Mouse (Mus musculus): ENCODE data around the gene Fzd7. TPM values are rescaled to one million over a fixed set of nuclear protein-coding genes. Genes with fewer than 3 reads are reported as not detected.

Fzd7 gene
- polyA plus RNA-seq, 1 experiment from 2014 or later = 8.6 TPM

GRCm38 (mm10) chr1:59475618-59476017 lies 6.6 kb upstream of the Fzd7 start:
- no peaks in the 10 kb centered on the region for H3K9me3 ChIP-seq (replicated peaks)
- no peak overlapping the region for H3K27ac ChIP-seq (replicated peaks)
- no peaks in the 10 kb centered on the region for H3K36me3 ChIP-seq
- H3K27me3 ChIP-seq (ENCODE audit: low read depth, poor library complexity, severe bottlenecking) = peaks cover 89% of the 10 kb centered on the region
- no peak overlapping the region for H3K4me3 ChIP-seq
- WGBS = 49% methylated on average over 2 of the region's 2 CpGs
- DNase-seq (ENCODE audit: low spot score) = no peak
- H3K4me1 ChIP-seq = peaks cover 37% of the 10 kb centered on the region

DNA sequence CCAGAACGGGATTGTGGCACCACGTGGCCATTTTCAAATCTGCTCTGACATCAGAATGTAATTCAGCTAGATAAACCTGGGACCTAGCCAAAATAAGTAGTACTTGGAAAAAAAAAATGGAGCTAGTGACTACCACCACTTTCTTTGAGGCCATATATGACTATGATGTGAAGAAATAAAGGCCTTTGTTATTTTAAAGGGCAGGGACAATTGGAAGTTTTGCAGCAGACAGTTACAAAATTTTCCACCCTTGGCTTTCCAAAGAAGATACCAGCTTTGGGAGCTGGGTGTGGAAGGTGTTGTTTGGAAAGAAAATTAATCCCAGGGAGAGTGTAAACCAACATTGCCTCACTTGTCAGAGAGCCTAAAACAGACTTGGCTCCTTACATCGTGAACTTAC lies 3.3 kb upstream of the Fzd7 start:
- H3K27me3 ChIP-seq (ENCODE audit: low read depth, poor library complexity, severe bottlenecking) = peaks cover 67% of the 10 kb centered on the region
- 86% methylated on average over 3 of the region's 3 CpGs for WGBS
- H3K27ac ChIP-seq (replicated peaks) = no peak overlapping the region
- DNase-seq (ENCODE audit: low spot score) = no peak
- no peak overlapping the region for H3K4me3 ChIP-seq
- peaks cover 38% of the 10 kb centered on the region for H3K4me1 ChIP-seq
- no peaks in the 10 kb centered on the region for H3K9me3 ChIP-seq (replicated peaks)
- no peaks in the 10 kb centered on the region for H3K36me3 ChIP-seq

DNA sequence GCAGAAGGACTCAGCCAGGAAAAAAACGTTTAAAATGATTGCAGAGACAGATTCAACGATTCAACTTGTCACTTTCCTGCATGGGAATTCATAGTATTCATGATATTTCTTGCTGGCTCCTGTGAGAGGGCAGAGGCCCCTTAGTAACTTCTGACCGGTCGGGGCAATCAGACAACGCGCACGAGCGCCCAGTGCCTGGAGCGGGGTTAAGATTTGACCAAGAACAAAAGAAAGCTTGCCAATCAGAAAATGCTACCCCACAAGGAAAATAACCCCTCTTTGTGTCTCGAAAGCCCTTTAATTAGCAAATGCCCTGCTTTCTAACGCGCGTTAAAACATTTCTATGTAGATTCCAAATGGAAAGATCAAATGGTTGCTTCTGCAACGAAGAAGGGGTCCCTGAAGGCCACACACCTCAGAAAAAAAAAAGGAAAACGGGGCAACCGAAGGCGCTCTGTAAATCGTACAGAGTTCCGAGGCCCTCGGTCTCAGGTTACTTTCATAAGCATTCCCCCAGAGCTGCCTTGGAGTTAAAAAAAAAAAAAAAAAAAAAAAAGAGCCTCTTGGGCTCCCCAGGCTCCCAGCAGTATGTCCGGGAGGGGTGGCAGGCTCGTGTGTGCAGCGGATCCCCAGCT lies 1.3 kb upstream of the Fzd7 start:
- H3K27me3 ChIP-seq (ENCODE audit: low read depth, poor library complexity, severe bottlenecking) = peaks cover 61% of the 10 kb centered on the region
- no peaks in the 10 kb centered on the region for H3K9me3 ChIP-seq (replicated peaks)
- peaks cover 6% of the 10 kb centered on the region for H3K36me3 ChIP-seq
- DNase-seq (ENCODE audit: low spot score) = peak; percentile 49
- peaks cover 55% of the 10 kb centered on the region for H3K4me1 ChIP-seq
- H3K4me3 ChIP-seq = peak overlapping the region; percentile 93
- under 1% methylated on average over 23 of the region's 23 CpGs for WGBS
- H3K27ac ChIP-seq (replicated peaks) = peak overlapping the region; percentile 92

DNA sequence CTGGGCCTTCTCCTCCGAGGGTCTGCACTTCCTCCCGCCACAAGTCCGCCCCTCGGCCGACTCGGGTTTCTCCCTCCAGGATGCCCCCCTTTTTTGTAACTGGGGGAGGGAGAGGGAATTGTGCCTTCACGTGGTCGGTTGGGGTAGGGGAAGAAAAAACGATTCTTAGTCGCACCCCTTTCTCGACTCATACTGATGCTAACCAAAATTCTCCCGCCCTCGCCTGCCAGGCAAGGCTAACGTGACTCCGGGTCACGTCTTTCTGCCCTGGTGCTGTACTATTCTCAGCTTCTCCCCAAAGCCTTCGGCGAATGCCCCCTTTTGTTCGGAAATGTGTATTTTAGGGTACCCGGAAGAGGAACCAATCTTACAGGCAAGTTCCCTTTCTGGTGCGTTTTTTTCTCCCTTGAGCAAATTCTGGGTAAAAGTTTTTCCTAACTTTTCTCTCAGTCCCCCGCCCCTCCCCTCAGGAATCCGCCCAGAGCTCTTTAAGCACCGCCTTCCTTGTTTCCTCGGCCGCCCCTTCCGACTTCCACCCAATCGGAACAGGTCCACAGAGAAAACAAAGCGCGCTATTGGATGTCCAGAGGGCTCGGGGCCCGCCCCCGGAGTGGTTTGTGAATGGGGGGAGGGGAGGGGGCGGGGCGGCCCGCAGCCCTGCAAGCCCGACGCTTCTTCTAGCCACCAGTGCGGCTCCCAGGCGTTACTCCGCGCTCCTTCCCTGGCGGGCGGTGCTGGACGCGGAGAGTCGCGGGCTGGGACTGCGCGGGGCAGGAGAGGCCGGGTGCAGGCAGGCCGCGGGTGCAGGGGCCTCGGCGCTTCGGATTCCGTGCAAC lies 550 bp upstream of the Fzd7 start:
- H3K36me3 ChIP-seq = peaks cover 6% of the 10 kb centered on the region

GRCm38 (mm10) chr1:59482696-59483520 lies 684 bp downstream of the Fzd7 start:
- under 1% methylated on average over 87 of the region's 88 CpGs for WGBS
- DNase-seq (ENCODE audit: low spot score) = peak; percentile 65
- Histone ChIP-seq H3K9me3 (replicated peaks) (no peaks in the 10 kb centered on the region), H3K4me1 (peaks cover 75% of the 10 kb centered on the region), H3K4me3 (peak overlapping the region; percentile 93), H3K27ac (replicated peaks) (peak overlapping the region; percentile 92), H3K27me3 (ENCODE audit: low read depth, poor library complexity, severe bottlenecking) (peaks cover 41% of the 10 kb centered on the region), H3K36me3 (peaks cover 6% of the 10 kb centered on the region)

More for the DNA sequence above, 550 bp upstream of the Fzd7 start:
- Histone ChIP-seq H3K9me3 (replicated peaks) (no peaks in the 10 kb centered on the region), H3K27me3 (ENCODE audit: low read depth, poor library complexity, severe bottlenecking) (peaks cover 54% of the 10 kb centered on the region), H3K4me1 (peaks cover 62% of the 10 kb centered on the region), H3K4me3 (peak overlapping the region; percentile 93), H3K27ac (replicated peaks) (peak overlapping the region; percentile 92)
- peak; percentile 97 for DNase-seq (ENCODE audit: low spot score)
- under 1% methylated on average over 57 of the region's 57 CpGs for WGBS

DNA sequence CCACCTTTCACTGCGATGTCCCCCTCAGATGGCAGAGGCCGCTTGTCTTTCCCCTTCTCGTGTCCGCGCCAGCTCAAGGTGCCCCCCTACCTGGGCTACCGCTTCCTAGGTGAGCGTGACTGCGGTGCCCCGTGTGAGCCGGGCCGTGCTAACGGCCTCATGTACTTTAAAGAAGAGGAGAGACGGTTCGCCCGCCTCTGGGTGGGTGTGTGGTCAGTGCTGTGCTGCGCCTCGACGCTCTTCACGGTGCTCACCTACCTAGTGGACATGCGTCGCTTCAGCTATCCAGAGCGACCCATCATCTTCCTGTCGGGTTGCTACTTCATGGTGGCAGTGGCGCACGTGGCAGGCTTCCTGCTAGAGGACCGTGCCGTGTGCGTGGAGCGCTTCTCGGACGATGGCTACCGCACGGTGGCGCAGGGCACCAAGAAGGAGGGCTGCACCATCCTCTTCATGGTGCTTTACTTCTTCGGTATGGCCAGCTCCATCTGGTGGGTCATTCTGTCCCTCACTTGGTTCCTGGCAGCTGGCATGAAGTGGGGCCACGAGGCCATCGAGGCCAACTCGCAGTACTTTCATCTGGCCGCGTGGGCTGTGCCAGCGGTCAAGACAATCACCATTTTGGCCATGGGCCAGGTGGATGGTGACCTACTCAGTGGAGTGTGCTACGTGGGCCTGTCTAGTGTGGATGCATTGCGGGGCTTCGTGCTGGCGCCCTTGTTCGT lies 1.5 kb downstream of the Fzd7 start:
- WGBS = under 1% methylated on average over 46 of the region's 46 CpGs
- Histone ChIP-seq H3K36me3 (peaks cover 6% of the 10 kb centered on the region), H3K9me3 (replicated peaks) (no peaks in the 10 kb centered on the region), H3K4me3 (peak overlapping the region; percentile 93), H3K4me1 (peaks cover 83% of the 10 kb centered on the region), H3K27ac (replicated peaks) (peak overlapping the region; percentile 92), H3K27me3 (ENCODE audit: low read depth, poor library complexity, severe bottlenecking) (peaks cover 34% of the 10 kb centered on the region)
- DNase-seq (ENCODE audit: low spot score) = peak; percentile 83

GRCm38 (mm10) chr1:59484314-59484713 lies 2.1 kb downstream of the Fzd7 start:
- DNase-seq (ENCODE audit: low spot score) = peak; percentile 59
- H3K27ac ChIP-seq (replicated peaks) = peak overlapping the region; percentile 92
- H3K36me3 ChIP-seq = peaks cover 10% of the 10 kb centered on the region
- H3K4me1 ChIP-seq = peaks cover 89% of the 10 kb centered on the region
- 4% methylated on average over 21 of the region's 21 CpGs for WGBS
- no peaks in the 10 kb centered on the region for H3K9me3 ChIP-seq (replicated peaks)
- peak overlapping the region; percentile 93 for H3K4me3 ChIP-seq
- H3K27me3 ChIP-seq (ENCODE audit: low read depth, poor library complexity, severe bottlenecking) = peaks cover 27% of the 10 kb centered on the region

GRCm38 (mm10) chr1:59484791-59485785 lies 2.9 kb downstream of the Fzd7 start:
- Histone ChIP-seq H3K9me3 (replicated peaks) (no peaks in the 10 kb centered on the region), H3K4me1 (peaks cover 83% of the 10 kb centered on the region), H3K36me3 (peaks cover 13% of the 10 kb centered on the region), H3K4me3 (peak overlapping the region; percentile 93), H3K27me3 (ENCODE audit: low read depth, poor library complexity, severe bottlenecking) (peaks cover 20% of the 10 kb centered on the region), H3K27ac (replicated peaks) (peak overlapping the region; percentile 92)
- peak; percentile 87 for DNase-seq (ENCODE audit: low spot score)
- under 1% methylated on average over 16 of the region's 16 CpGs for WGBS

DNA sequence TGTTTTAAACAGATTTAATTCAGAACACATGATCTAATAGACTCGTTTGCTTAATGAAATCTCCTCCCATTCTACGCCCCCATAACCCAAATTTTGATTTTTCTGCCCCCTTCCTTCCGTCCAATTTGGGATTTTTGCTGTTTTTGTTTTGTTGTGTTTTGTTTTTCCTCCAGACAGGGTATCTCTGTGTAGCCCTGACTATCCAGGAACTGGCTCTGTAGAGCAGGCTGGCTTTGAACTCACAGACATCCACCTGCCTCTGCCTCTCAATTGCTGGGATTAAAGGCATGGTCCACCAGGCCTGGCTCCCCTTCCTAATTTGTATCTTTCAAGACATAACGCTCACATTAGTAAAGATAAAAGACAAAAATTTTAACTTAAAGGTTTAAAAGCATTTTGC lies 3.6 kb downstream of the Fzd7 start:
- DNase-seq (ENCODE audit: low spot score) = no peak
- Histone ChIP-seq H3K4me1 (peaks cover 76% of the 10 kb centered on the region), H3K9me3 (replicated peaks) (no peaks in the 10 kb centered on the region), H3K27me3 (ENCODE audit: low read depth, poor library complexity, severe bottlenecking) (peaks cover 16% of the 10 kb centered on the region), H3K27ac (replicated peaks) (peak overlapping the region; percentile 92), H3K4me3 (peak overlapping the region; percentile 93), H3K36me3 (peaks cover 17% of the 10 kb centered on the region)
- WGBS = 23% methylated on average over 4 of the region's 4 CpGs

DNA sequence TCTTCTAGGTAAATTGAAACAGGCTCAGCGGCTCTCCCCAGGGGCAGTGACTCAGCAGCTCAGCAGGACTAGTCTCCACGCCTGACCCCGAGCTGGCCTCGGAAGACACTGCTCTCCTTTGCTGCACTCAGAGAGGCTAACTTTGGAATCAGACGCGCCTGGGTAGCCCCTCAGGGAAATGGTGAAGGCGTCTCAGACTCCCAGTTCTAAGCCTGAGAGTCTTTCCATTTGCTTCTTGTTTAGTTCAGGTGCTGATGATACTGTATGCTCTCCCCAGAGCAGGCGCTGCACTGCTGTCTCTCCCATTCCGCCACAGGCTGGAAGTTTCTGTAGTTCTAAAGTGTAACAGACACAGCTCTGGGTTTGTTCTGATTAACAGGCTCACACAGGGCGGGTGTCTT lies 5.4 kb downstream of the Fzd7 start:
- Histone ChIP-seq H3K27me3 (ENCODE audit: low read depth, poor library complexity, severe bottlenecking) (peaks cover 22% of the 10 kb centered on the region), H3K9me3 (replicated peaks) (no peaks in the 10 kb centered on the region), H3K27ac (replicated peaks) (peak overlapping the region; percentile 50), H3K4me3 (peak overlapping the region; percentile 93), H3K36me3 (peaks cover 17% of the 10 kb centered on the region), H3K4me1 (peaks cover 77% of the 10 kb centered on the region)
- WGBS = 3% methylated on average over 10 of the region's 10 CpGs
- DNase-seq (ENCODE audit: low spot score) = peak; percentile 47

DNA sequence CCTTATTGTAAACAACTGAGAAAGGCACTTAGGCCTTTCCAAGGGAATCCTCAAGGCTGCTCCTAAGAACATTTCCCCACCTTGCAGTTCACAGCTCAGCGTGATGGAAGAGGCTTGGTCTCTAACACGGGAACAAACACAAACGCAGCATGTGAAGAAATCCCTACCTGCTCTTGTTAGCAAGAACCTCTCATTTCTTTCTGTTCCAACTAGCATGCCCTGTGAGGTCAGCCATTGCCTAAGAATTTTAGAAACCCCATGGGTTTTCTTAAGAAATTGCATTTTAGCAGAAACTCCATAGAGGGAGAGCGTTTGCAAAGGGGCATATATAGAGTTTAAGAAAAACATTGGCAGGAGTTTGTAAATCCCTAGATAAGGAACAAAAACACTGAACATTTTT lies 6.3 kb downstream of the Fzd7 start:
- H3K27ac ChIP-seq (replicated peaks) = no peak overlapping the region
- H3K36me3 ChIP-seq = peaks cover 17% of the 10 kb centered on the region
- peaks cover 68% of the 10 kb centered on the region for H3K4me1 ChIP-seq
- H3K27me3 ChIP-seq (ENCODE audit: low read depth, poor library complexity, severe bottlenecking) = peaks cover 18% of the 10 kb centered on the region
- H3K9me3 ChIP-seq (replicated peaks) = no peaks in the 10 kb centered on the region
- H3K4me3 ChIP-seq = 0 out of 2 replicates have a peak overlapping the region, but pooled peaks have one; percentile 2
- no peak for DNase-seq (ENCODE audit: low spot score)
- 55% methylated on average over 4 of the region's 4 CpGs for WGBS
